Mouse (Mus musculus) kidney, adult 2 months (tissue): ENCODE results near the gene Zfp423.

Experiments
- CTCF ChIP-seq: fragments of 200-500 bp; conservative IDR thresholded peaks from 2 replicates; pipeline ENCODE4 v1.5.1; 2011; ENCODE audit warnings: low read depth, mild to moderate bottlenecking, control low read depth, low read length, moderate library complexity, mixed read lengths; ENCODE audit not compliant: insufficient read depth, insufficient read length
- POLR2A ChIP-seq: fragments of 200-500 bp; IDR thresholded peaks from one replicate; pipeline ENCODE4 v1.6.1; 2011; ENCODE audit warnings: low read depth, low read length, control low read depth

DNA sequence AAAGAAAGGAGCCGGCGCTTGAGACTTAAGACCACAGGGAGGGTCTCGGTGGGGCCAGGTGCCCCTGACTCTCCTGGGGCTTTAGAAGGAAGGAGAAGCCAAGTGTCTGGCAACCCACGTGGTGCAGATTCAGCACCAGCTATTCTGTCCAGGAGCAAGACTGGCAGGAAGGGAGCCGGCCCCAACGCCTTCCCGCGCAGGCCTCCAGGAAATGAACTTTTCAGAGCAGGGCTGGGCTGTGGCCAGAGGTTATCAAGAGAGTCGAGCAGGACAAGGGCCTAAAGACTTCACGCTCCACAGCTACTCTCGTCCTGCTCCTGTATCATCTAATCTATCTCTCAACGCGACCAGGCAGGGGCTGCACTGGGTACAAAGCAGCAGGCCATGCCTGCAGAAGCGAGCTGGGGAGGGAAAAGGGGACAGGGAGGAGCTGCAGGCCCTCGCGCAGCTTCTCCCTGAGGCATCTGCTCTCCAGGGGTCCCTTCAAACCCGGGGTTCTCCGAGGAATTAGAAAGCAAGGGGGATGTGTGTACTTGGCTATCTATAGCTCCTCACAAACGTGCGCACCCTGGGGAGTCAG is 1.4 kb downstream of the Zfp423 start:
- TF ChIP-seq CTCF (no peak), POLR2A (no peak)
